Mouse (Mus musculus): ENCODE data around the gene Dnajc5.

Dnajc5 gene

GRCm38 (mm10) chr2:181498644-181499043 lies 21.6 kb upstream of the Dnajc5 start:
- in situ Hi-C loops (cut with MboI, MseI), result loop anchor here (5.0 kb wide), 1 partner anchor 106 kb away; no protein-coding TSS in a partner anchor

GRCm38 (mm10) chr2:181509191-181509590 lies 11.1 kb upstream of the Dnajc5 start:
- in situ Hi-C loops (cut with MboI, MseI), result loop anchor here in 1 of 2 experiments (25.0 kb wide), 1 partner anchor 797 kb away; the partner anchor contains the start of genes Dido1 and Gid8

GRCm38 (mm10) chr2:181511231-181511630 lies 9.1 kb upstream of the Dnajc5 start:
- in situ Hi-C loops (cut with MboI, MseI), result loop anchor here in 1 of 2 experiments (25.0 kb wide), 1 partner anchor 799 kb away; the partner anchor contains the start of genes Dido1 and Gid8

GRCm38 (mm10) chr2:181519201-181519600 lies 1.1 kb upstream of the Dnajc5 start:
- in situ Hi-C loops (cut with MboI, MseI), result loop anchor here in 1 of 2 experiments (25.0 kb wide), 1 partner anchor 807 kb away; the partner anchor contains the start of genes Dido1 and Gid8

- in situ Hi-C loops (cut with MboI, MseI), result loop anchor here in 1 of 2 experiments (25.0 kb wide), 1 partner anchor 809 kb away; the partner anchor contains the start of genes Dido1 and Gid8
Observed at GRCm38 (mm10) chr2:181520936-181521227, 597 bp downstream of the Dnajc5 start.

GRCm38 (mm10) chr2:181521491-181521890 lies 1.2 kb downstream of the Dnajc5 start:
- in situ Hi-C loops (cut with MboI, MseI), result loop anchor here in 1 of 2 experiments (25.0 kb wide), 1 partner anchor 809 kb away; the partner anchor contains the start of genes Dido1 and Gid8

- in situ Hi-C loops (cut with MboI, MseI), result loop anchor here in 1 of 2 experiments (25.0 kb wide), 1 partner anchor 811 kb away; the partner anchor contains the start of genes Dido1 and Gid8
Observed at GRCm38 (mm10) chr2:181522811-181523210, 2.5 kb downstream of the Dnajc5 start.

- in situ Hi-C loops (cut with MboI, MseI), result loop anchor here in 1 of 2 experiments (5.0 kb wide), 1 partner anchor 52 kb away; no protein-coding TSS in a partner anchor
Observed at GRCm38 (mm10) chr2:181525526-181525925, 5.2 kb downstream of the Dnajc5 start.

- in situ Hi-C loops (cut with MboI, MseI), result loop anchor here in 1 of 2 experiments (5.0 kb wide), 1 partner anchor 48 kb away; no protein-coding TSS in a partner anchor
Observed at GRCm38 (mm10) chr2:181529076-181529475, 8.8 kb downstream of the Dnajc5 start.

GRCm38 (mm10) chr2:181532589-181532988 lies 12.3 kb downstream of the Dnajc5 start:
- in situ Hi-C loops (cut with MboI, MseI), result no loop called here

- in situ Hi-C loops (cut with MboI, MseI), result no loop called here
Observed at GRCm38 (mm10) chr2:181536410-181536809, 16.1 kb downstream of the Dnajc5 start.

GRCm38 (mm10) chr2:181537444-181538047 lies 17.3 kb downstream of the Dnajc5 start:
- in situ Hi-C loops (cut with MboI, MseI), result no loop called here

GRCm38 (mm10) chr2:181541761-181542380 lies 21.6 kb downstream of the Dnajc5 start:
- in situ Hi-C loops (cut with MboI, MseI), result no loop called here

- in situ Hi-C loops (cut with MboI, MseI), result no loop called here
Observed at GRCm38 (mm10) chr2:181546142-181546541, 25.9 kb downstream of the Dnajc5 start.

- in situ Hi-C loops (cut with MboI, MseI), result no loop called here
Observed at GRCm38 (mm10) chr2:181548227-181548626, 27.9 kb downstream of the Dnajc5 start.

- in situ Hi-C loops (cut with MboI, MseI), result no loop called here
Observed at GRCm38 (mm10) chr2:181548682-181549081, 28.4 kb downstream of the Dnajc5 start.

- in situ Hi-C loops (cut with MboI, MseI), result no loop called here
Observed at GRCm38 (mm10) chr2:181550233-181550632, 29.9 kb downstream of the Dnajc5 start.

- in situ Hi-C loops (cut with MboI, MseI), result no loop called here
Observed at GRCm38 (mm10) chr2:181553772-181554171, 33.5 kb downstream of the Dnajc5 start.

- in situ Hi-C loops (cut with MboI, MseI), result no loop called here
Observed at GRCm38 (mm10) chr2:181567338-181567737, 47.1 kb downstream of the Dnajc5 start.

- in situ Hi-C loops (cut with MboI, MseI), result no loop called here
Observed at GRCm38 (mm10) chr2:181568272-181569008, 48.2 kb downstream of the Dnajc5 start.

- in situ Hi-C loops (cut with MboI, MseI), result no loop called here
Observed at GRCm38 (mm10) chr2:181569856-181570255, 49.6 kb downstream of the Dnajc5 start.

GRCm38 (mm10) chr2:181570375-181570774 lies 50.1 kb downstream of the Dnajc5 start:
- in situ Hi-C loops (cut with MboI, MseI), result no loop called here

All from T-helper 17 cell (primary cell).